Mouse (Mus musculus): ENCODE results near the gene Tbcb.

- TF ChIP-seq CTCF (IDR thresholded peaks at IDR 0.05; ENCODE audit: borderline replicate concordance, insufficient read depth, low read length) = no peak
- TF ChIP-seq POLR2A (IDR thresholded peaks at IDR 0.05; ENCODE audit: low read depth, low read length) = no peak
These were observed 3.6 kb upstream of the Tbcb start, which contains the start of gene Ovol3 for GRCm38 (mm10) chr7:30235625-30236024.
